Mouse (Mus musculus): Measurements from ENCODE around the gene Cpxm2. TPM values are rescaled to one million over a fixed set of nuclear protein-coding genes. Genes with fewer than 3 reads are reported as not detected.

Gene Cpxm2
- polyA plus RNA-seq, 1 experiment, result not detected

- Histone ChIP-seq H3K4me3 (replicated peaks; ENCODE audit: control insufficient read depth, low read depth, low read length) (no peak overlapping the region), H3K27ac (ENCODE audit: control insufficient read depth, insufficient read depth, low read depth, low read length, poor library complexity) (no peak overlapping the region), H3K4me1 (ENCODE audit: control insufficient read depth, insufficient read depth, low read length) (no peaks in the 10 kb centered on the region)
- no peak for TF ChIP-seq CTCF (IDR thresholded peaks at IDR 0.05; ENCODE audit: control insufficient read depth, insufficient read depth, low read length)
- no peak for TF ChIP-seq POLR2A (IDR thresholded peaks at IDR 0.05; ENCODE audit: borderline replicate concordance, control insufficient read depth, low read depth, low read length)
- 48% methylated on average over 7 of the region's 7 CpGs for WGBS
Measured at GRCm38 (mm10) chr7:132169419-132170169, 15.1 kb upstream of the Cpxm2 start.

GRCm38 (mm10) chr7:132167239-132167638 lies 12.7 kb upstream of the Cpxm2 start:
- no peak overlapping the region for H3K4me3 ChIP-seq (replicated peaks; ENCODE audit: control insufficient read depth, low read depth, low read length)
- TF ChIP-seq CTCF (IDR thresholded peaks at IDR 0.05; ENCODE audit: control insufficient read depth, insufficient read depth, low read length) (no peak), POLR2A (IDR thresholded peaks at IDR 0.05; ENCODE audit: borderline replicate concordance, control insufficient read depth, low read depth, low read length) (no peak)
- 67% methylated on average over 4 of the region's 4 CpGs for WGBS
- no peak overlapping the region for H3K27ac ChIP-seq (ENCODE audit: control insufficient read depth, insufficient read depth, low read depth, low read length, poor library complexity)
- no peaks in the 10 kb centered on the region for H3K4me1 ChIP-seq (ENCODE audit: control insufficient read depth, insufficient read depth, low read length)

- Histone ChIP-seq H3K4me3 (replicated peaks; ENCODE audit: control insufficient read depth, low read depth, low read length) (no peak overlapping the region), H3K27ac (ENCODE audit: control insufficient read depth, insufficient read depth, low read depth, low read length, poor library complexity) (no peak overlapping the region), H3K4me1 (ENCODE audit: control insufficient read depth, insufficient read depth, low read length) (no peaks in the 10 kb centered on the region)
- no peak for TF ChIP-seq CTCF (IDR thresholded peaks at IDR 0.05; ENCODE audit: control insufficient read depth, insufficient read depth, low read length)
- TF ChIP-seq POLR2A (IDR thresholded peaks at IDR 0.05; ENCODE audit: borderline replicate concordance, control insufficient read depth, low read depth, low read length), result no peak
- 81% methylated on average over 3 of the region's 3 CpGs for WGBS
Measured at GRCm38 (mm10) chr7:132162254-132162653, 7.7 kb upstream of the Cpxm2 start.

- no peaks in the 10 kb centered on the region for H3K4me1 ChIP-seq (ENCODE audit: control insufficient read depth, insufficient read depth, low read length)
- TF ChIP-seq CTCF (IDR thresholded peaks at IDR 0.05; ENCODE audit: control insufficient read depth, insufficient read depth, low read length), result no peak
- no peak for TF ChIP-seq POLR2A (IDR thresholded peaks at IDR 0.05; ENCODE audit: borderline replicate concordance, control insufficient read depth, low read depth, low read length)
- WGBS, result 87% methylated on average over 9 of the region's 9 CpGs
- H3K4me3 ChIP-seq (replicated peaks; ENCODE audit: control insufficient read depth, low read depth, low read length), result no peak overlapping the region
- H3K27ac ChIP-seq (ENCODE audit: control insufficient read depth, insufficient read depth, low read depth, low read length, poor library complexity), result no peak overlapping the region
Measured at GRCm38 (mm10) chr7:132158321-132159025, 3.9 kb upstream of the Cpxm2 start.

GRCm38 (mm10) chr7:132153725-132154147 lies 803 bp downstream of the Cpxm2 start:
- H3K4me1 ChIP-seq (ENCODE audit: control insufficient read depth, insufficient read depth, low read length), result no peaks in the 10 kb centered on the region
- H3K4me3 ChIP-seq (replicated peaks; ENCODE audit: control insufficient read depth, low read depth, low read length), result no peak overlapping the region
- 50% methylated on average over 6 of the region's 6 CpGs for WGBS
- TF ChIP-seq CTCF (IDR thresholded peaks at IDR 0.05; ENCODE audit: control insufficient read depth, insufficient read depth, low read length), result no peak
- no peak for TF ChIP-seq POLR2A (IDR thresholded peaks at IDR 0.05; ENCODE audit: borderline replicate concordance, control insufficient read depth, low read depth, low read length)
- no peak overlapping the region for H3K27ac ChIP-seq (ENCODE audit: control insufficient read depth, insufficient read depth, low read depth, low read length, poor library complexity)

DNA sequence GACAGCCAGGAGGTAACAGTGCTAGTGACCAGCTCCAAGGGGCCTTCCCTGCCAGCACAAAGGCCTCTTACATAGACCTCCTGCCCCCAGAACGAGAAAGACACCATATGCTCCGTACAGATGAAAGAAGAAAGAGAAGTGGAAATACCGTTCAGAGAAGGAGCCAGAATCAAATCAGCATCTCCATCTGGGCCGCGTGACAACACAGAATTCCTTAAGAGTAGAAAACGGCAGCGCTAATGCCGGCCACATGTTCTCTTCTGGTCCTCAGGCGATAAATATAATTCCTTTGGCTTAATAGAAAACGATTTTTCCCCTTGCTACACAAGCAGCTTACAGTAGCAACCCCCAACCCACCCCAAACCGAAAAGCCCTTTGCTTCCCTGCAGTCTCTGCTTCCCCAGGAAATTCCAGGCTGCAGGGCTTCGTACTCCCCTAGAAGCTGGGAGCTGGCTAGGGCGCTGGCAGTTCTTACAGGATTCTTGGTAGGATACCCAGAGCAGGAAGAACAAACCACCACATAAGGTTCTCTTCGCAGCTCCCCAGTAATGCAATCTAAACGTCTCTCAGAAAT lies 9.2 kb downstream of the Cpxm2 start:
- Histone ChIP-seq H3K27ac (ENCODE audit: control insufficient read depth, insufficient read depth, low read depth, low read length, poor library complexity) (no peak overlapping the region), H3K4me1 (ENCODE audit: control insufficient read depth, insufficient read depth, low read length) (no peaks in the 10 kb centered on the region), H3K4me3 (replicated peaks; ENCODE audit: control insufficient read depth, low read depth, low read length) (no peak overlapping the region)
- WGBS, result 76% methylated on average over 15 of the region's 15 CpGs
- no peak for TF ChIP-seq CTCF (IDR thresholded peaks at IDR 0.05; ENCODE audit: control insufficient read depth, insufficient read depth, low read length)
- no peak for TF ChIP-seq POLR2A (IDR thresholded peaks at IDR 0.05; ENCODE audit: borderline replicate concordance, control insufficient read depth, low read depth, low read length)

DNA sequence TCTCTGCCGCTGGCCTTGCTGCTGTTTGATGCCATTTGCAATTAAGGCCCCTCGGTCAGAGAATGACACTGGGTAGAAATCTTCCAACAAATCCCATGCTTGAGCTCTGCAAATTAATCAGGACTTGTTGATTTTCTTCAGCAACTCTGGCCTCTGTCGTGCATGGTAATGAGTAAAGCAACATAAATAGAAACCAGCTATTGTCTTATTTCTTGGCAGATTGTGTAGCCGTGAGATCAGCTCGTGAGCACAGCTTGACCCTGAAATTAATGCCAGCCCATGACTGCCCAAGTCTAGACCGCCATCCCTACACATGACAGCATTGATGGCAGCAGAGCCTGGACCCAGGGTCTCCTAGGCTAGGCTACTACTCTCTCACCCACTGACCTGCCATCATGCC lies 25.9 kb downstream of the Cpxm2 start:
- TF ChIP-seq POLR2A (IDR thresholded peaks at IDR 0.05; ENCODE audit: borderline replicate concordance, control insufficient read depth, low read depth, low read length) (no peak), CTCF (IDR thresholded peaks at IDR 0.05; ENCODE audit: control insufficient read depth, insufficient read depth, low read length) (no peak)
- WGBS, result 83% methylated on average over 6 of the region's 6 CpGs
- H3K4me3 ChIP-seq (replicated peaks; ENCODE audit: control insufficient read depth, low read depth, low read length), result no peak overlapping the region
- no peak overlapping the region for H3K27ac ChIP-seq (ENCODE audit: control insufficient read depth, insufficient read depth, low read depth, low read length, poor library complexity)
- no peaks in the 10 kb centered on the region; the same call in 1 of the 2 replicates for H3K4me1 ChIP-seq (ENCODE audit: control insufficient read depth, insufficient read depth, low read length)

GRCm38 (mm10) chr7:132124948-132125347 lies 29.6 kb downstream of the Cpxm2 start:
- no peak for TF ChIP-seq CTCF (IDR thresholded peaks at IDR 0.05; ENCODE audit: control insufficient read depth, insufficient read depth, low read length)
- Histone ChIP-seq H3K4me1 (ENCODE audit: control insufficient read depth, insufficient read depth, low read length) (no peaks in the 10 kb centered on the region; the same call in 1 of the 2 replicates), H3K27ac (ENCODE audit: control insufficient read depth, insufficient read depth, low read depth, low read length, poor library complexity) (no peak overlapping the region), H3K4me3 (replicated peaks; ENCODE audit: control insufficient read depth, low read depth, low read length) (no peak overlapping the region)
- 75% methylated on average over 7 of the region's 7 CpGs for WGBS
